Mouse (Mus musculus) liver, postnatal 0 days (tissue): ENCODE data around the gene 6430548M08Rik.

Source experiments
- CTCF ChIP-seq: sonication (generic); IDR thresholded peaks from 2 replicates; pipeline ENCODE4 v1.5.1; 2016; ENCODE audit warnings: antibody characterized with exemption, low read depth
- EP300 ChIP-seq: IDR thresholded peaks from 2 replicates; pipeline ENCODE4 v1.6.1; 2016; ENCODE audit warnings: antibody characterized with exemption, low read depth, mild to moderate bottlenecking

DNA sequence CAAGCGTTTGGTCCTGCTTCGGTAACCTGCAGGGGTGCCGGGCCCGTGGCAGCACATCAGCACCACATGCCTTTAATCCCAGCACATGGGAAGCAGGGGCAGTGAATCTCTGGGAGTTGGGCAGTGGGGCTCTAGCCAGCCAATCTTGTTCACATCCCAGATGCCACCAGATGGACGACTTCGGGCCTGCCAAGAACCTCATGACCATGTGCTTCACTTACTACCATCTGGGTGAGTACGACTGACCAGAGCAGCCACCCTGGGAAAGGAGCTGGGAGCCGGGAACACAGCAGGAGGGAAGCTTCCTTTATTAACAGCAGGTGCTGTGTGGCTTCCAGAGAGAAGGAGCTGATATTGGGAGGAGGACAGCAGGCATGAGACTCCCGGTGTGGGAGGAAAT lies 37.2 kb downstream of the 6430548M08Rik start:
- TF ChIP-seq CTCF (no peak), EP300 (no peak)
